In the genomic region with DNA sequence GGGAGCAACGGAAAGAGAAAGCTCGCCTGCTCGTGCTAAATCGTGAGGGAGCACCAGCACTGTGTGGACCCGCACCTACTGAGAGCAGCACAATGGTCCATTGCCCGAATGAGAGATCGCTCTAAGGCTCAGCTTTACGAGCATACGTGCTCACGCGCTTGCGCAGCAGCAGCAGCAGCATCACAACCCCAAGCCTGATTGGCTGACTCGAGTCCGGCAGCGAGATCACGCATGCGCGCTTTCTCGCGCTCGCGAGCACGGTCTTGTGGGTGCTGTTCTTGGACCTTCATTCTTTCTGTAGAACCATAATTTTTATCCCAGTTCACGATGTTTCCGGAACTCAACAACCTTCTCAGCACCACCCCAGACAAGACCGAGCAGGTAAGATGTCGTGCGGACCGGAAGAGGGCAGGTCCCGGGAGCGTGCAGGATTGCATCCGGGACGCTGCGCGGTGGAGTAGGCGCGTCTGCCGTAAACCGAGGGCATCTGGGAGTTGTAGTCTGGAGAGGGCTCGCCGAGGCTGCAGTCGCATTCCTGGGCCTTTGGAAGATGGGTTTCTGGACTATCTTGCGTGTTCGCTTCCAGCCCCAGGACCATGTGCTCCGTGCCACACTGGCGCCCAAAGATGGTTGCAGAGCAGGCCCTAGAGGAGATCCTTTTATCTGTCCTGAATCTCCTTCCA, we compare ENCODE assay signal across 8 mouse cellular contexts. TPM values are rescaled to one million over a fixed set of nuclear protein-coding genes. Genes with fewer than 3 reads are reported as not detected.
DNase-seq lines count a peak whose midpoint lies in the region; ATAC-seq and TF ChIP-seq lines count a peak whose summit lies in the region.

A gene (plus strand): TSS at position 205 of the 683 bp plus-strand sequence.

- WGBS in forebrain, embryonic 13.5 days = under 1% methylated on average over 46 of the region's 46 CpGs
- under 1% methylated on average over 46 of the region's 46 CpGs for WGBS in large intestine, adult 2 months
- under 1% methylated on average over 46 of the region's 46 CpGs for WGBS in liver, postnatal 0 days (ENCODE audit: insufficient replicate concordance)
- under 1% methylated on average over 46 of the region's 46 CpGs for WGBS in neural tube, embryonic 14.5 days

- no peak for TF ChIP-seq EP300 in liver, postnatal 0 days (IDR thresholded peaks at IDR 0.05; ENCODE audit: low read depth)

- intact Hi-C loops in heart, postnatal 10 days (cut with DNase I) = no loop called here

- H3K9ac ChIP-seq in forebrain, embryonic 13.5 days = peak within 1 kb of the TSS; percentile 84
- peak within 1 kb of the TSS; percentile 47 for H3K9ac ChIP-seq in liver, postnatal 0 days (replicated peaks)
- H3K9ac ChIP-seq in neural tube, embryonic 14.5 days (replicated peaks; ENCODE audit: low read depth, low read length) = peak within 1 kb of the TSS; percentile 80

- H3K27ac ChIP-seq in forebrain, embryonic 13.5 days = peak within 1 kb of the TSS; percentile 93
- H3K27ac ChIP-seq in liver, postnatal 0 days (ENCODE audit: low read depth) = peak within 1 kb of the TSS; percentile 75
- peak within 1 kb of the TSS; percentile 94 for H3K27ac ChIP-seq in neural tube, embryonic 14.5 days (ENCODE audit: low read depth, low read length)

- peak; percentile 87 for DNase-seq in c-Kit-positive CD71-positive TER-119-positive erythroid progenitor cells, embryonic 14.5 days (ENCODE audit: low spot score)
- DNase-seq in heart, postnatal 10 days = peak; percentile 94
- peak; percentile 84 for DNase-seq in large intestine, adult 2 months (ENCODE audit: low read depth, low spot score)
- DNase-seq in liver, postnatal 0 days = peak; percentile 90
- peak; percentile 87 for DNase-seq in testis, postnatal 10 days (ENCODE audit: low spot score)

- TF ChIP-seq CTCF in E14TG2a.4 (conservative IDR thresholded peaks at IDR 0.05; ENCODE audit: low read length) = no peak
- TF ChIP-seq CTCF in liver, postnatal 0 days (IDR thresholded peaks at IDR 0.05; ENCODE audit: low read depth) = peak; percentile 14; the same call in 1 of the 2 replicates

- H3K27me3 ChIP-seq in E14TG2a.4 (ENCODE audit: insufficient read depth, low read length) = no peaks in the 10 kb centered on the region
- no peaks in the 10 kb centered on the region for H3K27me3 ChIP-seq in forebrain, embryonic 13.5 days
- no peaks in the 10 kb centered on the region for H3K27me3 ChIP-seq in liver, postnatal 0 days (ENCODE audit: insufficient read depth, low read length)
- no peaks in the 10 kb centered on the region for H3K27me3 ChIP-seq in neural tube, embryonic 14.5 days (ENCODE audit: control insufficient read depth, insufficient read depth, low read length)

- H3K4me3 ChIP-seq in E14TG2a.4 (replicated peaks; ENCODE audit: low read length) = peak within 1 kb of the TSS; percentile 89
- H3K4me3 ChIP-seq in forebrain, embryonic 13.5 days = peak within 1 kb of the TSS; percentile 57
- H3K4me3 ChIP-seq in liver, postnatal 0 days (ENCODE audit: low read depth, low read length) = peak within 1 kb of the TSS; percentile 65
- H3K4me3 ChIP-seq in neural tube, embryonic 14.5 days (ENCODE audit: low read depth, low read length) = peak within 1 kb of the TSS; percentile 55

- peaks cover 24% of the 10 kb centered on the region for H3K9me3 ChIP-seq in E14TG2a.4 (ENCODE audit: low read length)
- H3K9me3 ChIP-seq in forebrain, embryonic 13.5 days (replicated peaks) = peaks cover 12% of the 10 kb centered on the region; the same call in 1 of the 2 replicates
- peaks cover 11% of the 10 kb centered on the region for H3K9me3 ChIP-seq in liver, postnatal 0 days (ENCODE audit: low read length)
- no peaks in the 10 kb centered on the region for H3K9me3 ChIP-seq in neural tube, embryonic 14.5 days (ENCODE audit: control insufficient read depth, low read length)

- ATAC-seq in forebrain, embryonic 13.5 days = peak; percentile 99
- peak; percentile 99 for ATAC-seq in liver, postnatal 0 days
- peak; percentile 99 for ATAC-seq in neural tube, embryonic 14.5 days (ENCODE audit: low read depth)

- H3K4me2 ChIP-seq in forebrain, embryonic 13.5 days = peak within 1 kb of the TSS; percentile 65
- peak within 1 kb of the TSS; percentile 94 for H3K4me2 ChIP-seq in liver, postnatal 0 days (ENCODE audit: low read depth, low read length)
- H3K4me2 ChIP-seq in neural tube, embryonic 14.5 days (ENCODE audit: low read depth, low read length) = peak within 1 kb of the TSS; percentile 73

- H3K4me1 ChIP-seq in E14TG2a.4 (replicated peaks; ENCODE audit: low read depth, low read length) = peaks cover 23% of the 10 kb centered on the region
- H3K4me1 ChIP-seq in forebrain, embryonic 13.5 days = peaks cover 11% of the 10 kb centered on the region
- peaks cover 8% of the 10 kb centered on the region for H3K4me1 ChIP-seq in liver, postnatal 0 days (ENCODE audit: insufficient read depth)
- H3K4me1 ChIP-seq in neural tube, embryonic 14.5 days (ENCODE audit: control insufficient read depth, insufficient read depth, low read length) = peaks cover 6% of the 10 kb centered on the region; the same call in 1 of the 2 replicates

- peaks cover 21% of the 10 kb centered on the region for H3K36me3 ChIP-seq in E14TG2a.4 (ENCODE audit: insufficient read depth, low read length)
- H3K36me3 ChIP-seq in forebrain, embryonic 13.5 days (ENCODE audit: poor library complexity, severe bottlenecking) = peaks cover 9% of the 10 kb centered on the region
- H3K36me3 ChIP-seq in liver, postnatal 0 days (replicated peaks; ENCODE audit: insufficient read depth, low read length) = no peaks in the 10 kb centered on the region
- no peaks in the 10 kb centered on the region for H3K36me3 ChIP-seq in neural tube, embryonic 14.5 days (ENCODE audit: control insufficient read depth, insufficient read depth, low read length)

RNA-seq across cellular contexts. Expression of the gene that starts here (rescaled TPM):
- 35.5 and 40.7 TPM in 2 replicates for polyA plus RNA-seq in forebrain, embryonic 13.5 days (2015; fragmentation: Nextera tagmentation; extraction: Ambion mirVana)
- 1 to 10 TPM; 4.5 to 4.7 TPM for total RNA-seq in heart, postnatal 10 days (2021)
- polyA plus RNA-seq in large intestine, adult 2 months (2012; rRNA removed) = 9.2 and 11.2 TPM in 2 replicates
- 3.2 and 3.3 TPM in 2 replicates for polyA plus RNA-seq in liver, postnatal 0 days (2015; fragmentation: Nextera tagmentation; extraction: Ambion mirVana)
- 41.0 and 41.6 TPM in 2 replicates for polyA plus RNA-seq in neural tube, embryonic 14.5 days (2014; fragmentation: Nextera tagmentation; extraction: Ambion mirVana)

Comparison
In these comparisons a context has a peak if more than half of its experiments do, and no peak if none do; other contexts are left out.
1. Peak in every context shown above with its lines: DNase-seq, ATAC-seq, H3K4me3 ChIP-seq and H3K27ac ChIP-seq.